Mouse (Mus musculus): ENCODE data around the gene Gpd2.

Gpd2 gene

GRCm38 (mm10) chr2:57251636-57252317 is 14.3 kb downstream of the Gpd2 start:
- no peak for DNase-seq (ENCODE audit: low read depth, low spot score)

- no peak for DNase-seq (ENCODE audit: low read depth, low spot score)
Observed at GRCm38 (mm10) chr2:57252542-57253301, 15.3 kb downstream of the Gpd2 start.

GRCm38 (mm10) chr2:57254267-57254666 is 16.8 kb downstream of the Gpd2 start:
- no peak for DNase-seq (ENCODE audit: low read depth, low spot score)

DNA sequence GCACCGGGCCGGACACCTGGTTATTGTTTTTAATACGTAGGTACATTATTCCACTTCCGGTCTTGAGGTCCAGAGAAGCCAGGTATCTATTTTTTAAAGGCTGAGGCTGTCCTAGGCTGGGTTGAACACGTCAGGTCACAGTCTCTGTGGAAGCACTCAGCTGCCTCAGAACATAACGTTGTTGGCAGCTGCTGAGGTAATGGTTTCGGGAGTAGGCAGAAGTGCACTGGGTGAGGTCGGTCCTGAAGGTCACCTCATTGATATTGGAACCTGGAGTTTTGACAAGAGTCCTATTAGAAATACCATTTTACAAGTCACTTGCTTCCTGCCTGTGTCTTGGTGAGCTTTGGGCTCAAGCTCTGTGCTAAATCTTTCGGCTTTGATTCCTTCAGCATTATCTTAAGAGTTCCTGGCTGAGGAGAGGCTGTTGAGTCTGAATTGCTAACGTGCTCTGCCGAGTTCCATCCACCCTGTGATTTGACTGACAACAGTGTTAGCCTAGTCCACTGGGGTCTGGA is 17.8 kb downstream of the Gpd2 start:
- peak; percentile 55 for DNase-seq (ENCODE audit: low read depth, low spot score)

GRCm38 (mm10) chr2:57255836-57256235 is 18.4 kb downstream of the Gpd2 start:
- DNase-seq (ENCODE audit: low read depth, low spot score) = no peak

- peak; percentile 95 for DNase-seq (ENCODE audit: low read depth, low spot score)
Observed at GRCm38 (mm10) chr2:57256459-57256858, 19.0 kb downstream of the Gpd2 start.

GRCm38 (mm10) chr2:57261286-57262077 is 24.0 kb downstream of the Gpd2 start:
- DNase-seq (ENCODE audit: low read depth, low spot score) = peak; percentile 49

DNA sequence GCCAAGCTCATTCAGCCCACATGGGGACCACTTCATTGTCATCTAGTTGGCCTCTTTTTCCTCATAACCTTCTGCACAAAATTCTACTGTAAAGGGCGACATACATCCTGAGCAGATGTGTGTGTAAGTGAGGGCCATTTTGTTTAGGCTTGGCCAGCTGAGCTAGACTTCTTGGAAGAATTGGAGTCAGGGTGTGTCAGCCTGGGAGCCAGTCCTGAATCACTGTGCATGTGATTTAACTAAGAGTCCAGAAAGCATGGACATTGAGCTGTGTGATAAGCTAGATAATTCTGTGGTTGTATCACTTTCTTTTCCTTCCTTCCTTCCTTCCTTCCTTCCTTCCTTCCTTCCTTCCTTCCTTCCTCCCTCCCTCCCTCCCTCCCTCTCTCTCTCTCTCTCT is 26.0 kb downstream of the Gpd2 start:
- no peak for DNase-seq (ENCODE audit: low read depth, low spot score)

DNA sequence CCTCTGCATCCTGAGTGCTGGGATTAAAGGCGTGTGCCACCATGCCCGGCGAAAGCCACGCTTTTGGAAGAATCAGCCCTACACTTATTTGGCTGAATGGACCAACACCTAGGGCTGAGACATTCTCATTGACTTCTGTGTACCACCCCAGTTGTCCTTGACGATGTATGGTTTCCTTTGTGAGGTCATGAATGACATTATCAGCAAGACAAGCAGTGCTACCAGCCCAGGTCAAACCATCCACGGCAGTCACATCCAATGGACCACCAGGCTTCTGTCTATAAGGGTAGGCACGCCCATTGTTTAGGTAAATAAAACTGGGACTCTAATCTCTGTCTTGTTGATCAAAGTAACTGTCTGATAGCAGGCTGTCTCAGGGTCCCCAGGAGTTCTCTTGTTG is 27.5 kb downstream of the Gpd2 start:
- no peak for DNase-seq (ENCODE audit: low read depth, low spot score)

- no peak for DNase-seq (ENCODE audit: low read depth, low spot score)
Observed at GRCm38 (mm10) chr2:57266679-57267393, 29.4 kb downstream of the Gpd2 start.

DNA sequence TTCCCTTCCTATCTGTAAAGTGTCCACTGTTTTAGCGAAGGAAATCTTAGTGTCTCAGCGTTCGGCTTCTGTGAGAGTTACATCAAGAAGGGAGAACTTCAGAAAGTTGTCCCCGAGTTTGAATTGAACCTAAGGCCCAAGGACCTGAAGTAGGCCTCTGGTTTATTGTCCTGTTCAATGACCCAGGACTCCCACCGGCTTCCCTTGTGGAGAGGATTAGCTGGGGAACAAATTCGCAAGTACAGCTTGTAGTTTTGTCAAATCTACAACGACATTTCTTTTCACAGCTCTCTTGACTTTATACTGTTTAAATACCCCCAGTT is 29.9 kb downstream of the Gpd2 start:
- DNase-seq (ENCODE audit: low read depth, low spot score) = no peak

- DNase-seq (ENCODE audit: low read depth, low spot score) = no peak
Observed at GRCm38 (mm10) chr2:57267896-57268295, 30.5 kb downstream of the Gpd2 start.

GRCm38 (mm10) chr2:57268839-57269238 is 31.4 kb downstream of the Gpd2 start:
- no peak for DNase-seq (ENCODE audit: low read depth, low spot score)

DNA sequence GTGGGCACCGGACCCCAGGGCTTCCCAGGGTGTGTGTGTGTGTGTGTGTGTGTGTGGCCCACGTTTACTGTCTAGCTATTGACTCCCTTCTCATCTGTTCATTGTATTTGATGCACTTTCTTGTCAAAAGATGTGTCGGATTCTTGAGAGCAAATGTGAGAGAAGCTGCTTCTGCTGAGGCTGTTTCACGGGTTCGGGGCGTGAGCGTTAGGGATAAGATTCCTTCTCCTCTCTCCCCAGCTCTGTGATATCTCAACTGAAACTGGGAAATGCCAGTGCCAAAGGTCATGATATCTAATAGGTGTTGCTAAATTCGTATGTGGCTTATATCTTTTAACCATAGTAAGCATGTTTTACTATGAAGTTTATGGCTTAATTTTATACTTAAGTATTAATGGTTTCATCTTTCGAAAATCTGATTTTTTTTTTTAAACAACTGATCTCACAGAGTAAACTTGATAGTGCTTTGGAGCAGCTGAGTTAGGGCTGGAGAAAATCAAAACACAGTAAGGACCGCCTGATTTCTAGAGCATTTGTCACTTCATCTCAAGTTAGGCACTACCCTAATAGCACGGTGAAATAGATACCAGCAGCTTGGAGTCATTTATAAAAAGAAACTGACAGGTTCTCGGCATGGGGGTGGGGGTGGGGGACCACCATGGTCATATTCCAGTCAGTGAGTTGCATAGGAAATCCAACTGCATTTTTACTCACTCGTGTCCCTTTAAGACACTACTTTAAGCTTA is 32.4 kb downstream of the Gpd2 start:
- DNase-seq (ENCODE audit: low read depth, low spot score) = no peak

DNA sequence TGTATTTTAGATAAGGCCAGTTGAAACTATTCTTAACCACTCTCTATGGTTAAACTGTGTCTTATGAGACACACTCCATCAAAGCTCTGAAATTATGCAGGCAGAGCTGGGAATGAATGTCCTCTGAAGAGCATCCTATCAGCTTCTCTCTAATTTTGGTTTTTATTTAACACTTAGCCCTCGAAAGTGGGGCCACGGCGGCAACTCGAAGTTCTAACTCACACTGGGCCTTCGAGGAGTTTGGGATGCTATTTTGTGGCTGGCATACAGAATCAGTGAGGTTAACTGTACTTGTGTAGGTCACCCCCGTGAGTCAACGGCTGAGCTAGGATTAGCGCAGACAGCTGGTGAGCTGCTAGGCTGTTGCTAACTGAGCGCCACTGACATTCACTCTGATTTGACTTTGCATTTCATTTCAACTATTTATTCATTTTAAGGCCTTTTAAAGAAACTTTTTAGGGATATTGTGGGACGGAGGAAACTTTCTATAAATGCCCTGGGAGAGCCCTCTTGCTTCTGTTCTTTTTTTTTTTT is 42.8 kb downstream of the Gpd2 start:
- DNase-seq (ENCODE audit: low read depth, low spot score) = no peak

DNA sequence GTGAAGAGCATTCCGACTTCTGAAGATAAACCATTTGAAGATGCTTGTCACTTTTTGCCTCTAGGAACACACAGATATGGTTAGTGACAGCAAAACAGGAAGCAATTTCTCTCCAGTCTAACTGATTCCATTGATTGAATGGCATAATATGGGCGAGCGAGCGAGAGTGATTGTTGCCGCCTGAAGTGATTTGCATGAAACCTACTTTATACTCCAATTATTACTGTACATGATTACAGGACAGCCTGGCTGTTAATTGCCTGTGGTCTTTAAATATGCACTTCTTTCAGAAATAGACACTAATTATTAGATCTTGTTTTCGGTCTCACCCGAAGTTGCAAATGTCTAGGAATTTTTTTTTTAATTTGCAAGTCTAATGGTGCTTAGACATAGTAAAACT is 46.4 kb downstream of the Gpd2 start:
- no peak for DNase-seq (ENCODE audit: low read depth, low spot score)

DNA sequence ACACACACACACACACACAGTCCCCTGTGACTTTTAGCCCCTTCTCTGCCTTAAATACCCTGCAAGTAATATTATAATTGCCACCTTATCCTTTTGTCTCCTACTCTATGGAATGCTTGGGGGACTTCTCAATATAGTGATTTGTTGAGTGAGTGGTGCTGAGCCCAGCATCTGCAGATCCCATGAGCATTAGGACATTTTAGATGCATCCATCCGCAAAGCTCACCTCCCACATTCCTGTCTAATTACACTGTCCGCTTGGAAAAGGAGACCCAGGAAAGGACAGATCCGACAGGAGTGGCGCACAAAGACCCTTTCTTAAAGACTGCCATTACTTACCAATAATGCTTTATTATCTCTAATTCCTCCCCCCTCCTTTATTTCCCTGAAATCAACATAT is 47.8 kb downstream of the Gpd2 start:
- no peak for DNase-seq (ENCODE audit: low read depth, low spot score)

DNA sequence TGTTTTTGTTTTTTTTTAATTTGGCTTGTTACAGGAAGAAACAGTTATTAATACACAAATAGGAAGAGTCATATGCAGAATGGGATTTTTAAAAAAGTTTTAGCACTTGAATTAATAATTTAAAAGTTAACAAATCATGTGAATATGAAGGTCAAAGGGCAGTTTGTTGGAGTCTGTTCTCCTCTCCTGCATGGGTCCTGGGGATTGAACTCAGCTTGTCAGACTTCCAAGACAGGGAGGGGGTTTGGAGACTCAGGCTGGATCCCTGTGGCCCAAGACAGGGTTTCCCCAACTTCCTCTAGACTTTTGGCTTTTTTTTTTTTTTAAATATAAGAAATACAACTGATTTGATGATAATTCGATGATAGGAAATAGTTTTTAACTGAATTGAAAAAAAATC is 50.6 kb downstream of the Gpd2 start:
- no peak for DNase-seq (ENCODE audit: low read depth, low spot score)

GRCm38 (mm10) chr2:57293571-57293970 is 56.1 kb downstream of the Gpd2 start:
- DNase-seq (ENCODE audit: low read depth, low spot score) = no peak

DNA sequence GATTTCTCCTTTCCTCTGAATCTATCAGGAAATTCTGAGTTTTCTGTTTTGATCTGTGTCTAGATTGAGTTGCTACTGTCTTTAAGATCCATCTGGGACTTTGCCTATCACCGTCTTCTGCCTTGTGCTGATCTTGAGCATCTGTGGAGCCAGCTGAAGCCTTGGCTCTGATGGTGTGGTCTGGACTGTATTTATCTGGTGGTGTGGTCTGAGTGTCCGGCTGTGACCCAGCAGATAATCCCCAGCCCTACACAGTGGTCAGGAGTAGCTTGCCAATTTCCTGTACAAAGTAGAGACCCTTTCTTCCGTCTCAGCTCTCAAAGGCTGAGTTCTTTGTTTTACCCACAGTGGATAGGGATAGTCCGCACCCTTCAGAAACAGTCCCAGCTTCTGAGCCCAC is 58.6 kb downstream of the Gpd2 start:
- no peak for DNase-seq (ENCODE audit: low read depth, low spot score)

DNA sequence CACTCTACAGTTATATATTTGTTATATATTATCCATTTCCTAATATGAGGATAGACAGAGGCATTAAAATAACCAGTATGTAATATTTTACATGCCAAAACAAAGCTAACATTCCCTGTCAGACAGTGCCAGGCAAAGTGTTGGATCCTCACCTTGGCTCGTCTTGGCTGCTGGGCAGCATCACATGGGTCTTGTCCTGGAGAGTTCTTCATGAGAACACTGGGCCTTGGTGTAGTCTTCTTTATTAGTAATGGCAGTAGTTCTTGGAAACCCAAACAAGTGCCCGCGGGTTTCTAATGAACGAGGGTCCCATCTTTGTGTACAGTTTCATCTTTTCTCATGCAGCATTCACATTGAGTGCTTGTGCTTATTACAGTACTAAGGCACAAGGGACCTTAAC is 59.8 kb downstream of the Gpd2 start:
- no peak for DNase-seq (ENCODE audit: low read depth, low spot score)

Data from R1 (cell line).